Mouse (Mus musculus) right cerebral cortex, postnatal 25 days (tissue): ENCODE measurements around the gene Fam78a.
A peak's percentile ranks its signal among the peaks of the same experiment; 100 is the strongest.

Experiments
- DNase-seq: peaks from one replicate; pipeline ENCODE4 v3.0.0; 2022

Fam78a gene

DNA sequence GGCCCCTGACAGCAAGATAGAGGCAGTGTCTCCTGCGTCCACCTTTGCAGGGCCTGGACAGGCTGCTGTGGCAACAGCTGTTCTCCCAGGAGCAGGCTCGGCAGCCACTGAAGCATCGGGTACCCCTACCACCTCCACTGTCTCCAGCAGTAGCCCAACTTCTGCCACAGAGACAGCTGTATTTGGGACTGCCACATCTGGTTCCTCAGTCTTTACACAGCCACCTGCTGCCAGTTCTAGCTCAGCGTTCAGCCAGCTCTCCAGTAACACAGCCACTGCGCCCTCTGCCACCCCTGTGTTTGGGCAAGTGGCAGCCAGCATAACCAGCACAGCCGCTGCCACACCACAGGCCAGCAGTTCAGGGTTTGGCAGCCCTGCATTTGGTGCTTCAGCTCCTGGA, 50.5 kb downstream of the Fam78a start:
- no peak for DNase-seq

DNA sequence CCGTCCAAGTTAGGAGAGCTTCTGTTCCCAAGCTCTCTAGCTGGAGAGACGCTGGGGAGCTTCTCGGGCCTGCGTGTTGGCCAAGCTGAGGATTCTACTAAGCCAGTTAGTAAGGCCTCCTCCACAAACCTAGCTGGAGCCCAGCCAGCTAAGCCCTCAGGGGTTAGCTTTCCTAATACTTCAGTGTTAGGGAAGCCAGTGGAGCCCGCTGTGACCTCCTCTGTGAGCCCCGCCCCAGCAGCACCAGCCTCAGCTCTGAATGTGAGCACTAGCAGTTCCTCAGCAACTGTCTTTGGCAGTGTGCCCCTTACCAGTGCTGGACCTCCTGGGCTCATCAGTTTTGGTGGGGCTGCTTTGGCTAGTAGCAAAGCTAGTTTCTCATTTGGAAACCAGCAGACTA, 51.2 kb downstream of the Fam78a start:
- no peak for DNase-seq

DNA sequence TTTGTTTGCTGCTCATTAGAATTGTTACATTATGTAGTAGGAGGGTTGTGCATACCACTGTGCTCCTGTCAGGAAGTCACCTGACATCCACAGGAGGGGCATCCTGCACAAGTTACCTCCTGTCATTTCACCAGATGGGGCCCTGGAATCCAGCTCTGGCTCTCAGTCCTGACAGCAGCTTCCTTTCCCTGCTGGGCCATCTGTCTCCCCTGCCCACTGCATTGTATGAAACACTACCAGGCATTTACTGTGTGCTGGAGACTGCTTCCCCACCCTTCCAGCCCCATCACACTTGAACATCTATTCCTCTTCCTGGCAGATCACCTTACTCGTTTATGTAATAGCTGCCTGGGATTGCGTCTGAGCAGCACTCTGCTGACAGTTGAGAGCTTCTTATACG, 55.0 kb downstream of the Fam78a start:
- peak; percentile 54 for DNase-seq

GRCm38 (mm10) chr2:32024372-32024771, 60.3 kb downstream of the Fam78a start:
- DNase-seq = no peak

GRCm38 (mm10) chr2:32020229-32020628, 64.4 kb downstream of the Fam78a start:
- no peak for DNase-seq

DNA sequence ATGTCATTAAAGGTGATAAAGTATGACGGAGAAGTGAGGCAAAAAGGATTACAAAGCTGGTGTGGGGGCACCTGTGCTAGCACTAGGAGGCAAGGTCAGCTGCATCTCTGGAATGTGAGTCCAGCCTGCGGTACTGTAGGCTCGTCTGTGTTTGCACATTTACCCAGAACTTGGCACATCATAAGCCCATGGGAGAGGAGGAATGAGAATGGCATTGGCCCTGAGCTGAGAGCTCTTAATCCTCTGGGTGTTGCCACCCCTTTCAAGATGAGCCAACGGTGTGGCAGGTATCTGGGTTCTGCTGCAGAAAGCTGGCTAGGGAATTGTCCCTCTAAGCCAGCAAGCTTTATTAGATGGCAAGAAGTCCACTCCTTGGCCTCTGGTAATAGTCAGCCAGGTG, 65.0 kb downstream of the Fam78a start:
- no peak for DNase-seq

- DNase-seq = no peak
Measured at GRCm38 (mm10) chr2:32008716-32009115, 75.9 kb downstream of the Fam78a start.

DNA sequence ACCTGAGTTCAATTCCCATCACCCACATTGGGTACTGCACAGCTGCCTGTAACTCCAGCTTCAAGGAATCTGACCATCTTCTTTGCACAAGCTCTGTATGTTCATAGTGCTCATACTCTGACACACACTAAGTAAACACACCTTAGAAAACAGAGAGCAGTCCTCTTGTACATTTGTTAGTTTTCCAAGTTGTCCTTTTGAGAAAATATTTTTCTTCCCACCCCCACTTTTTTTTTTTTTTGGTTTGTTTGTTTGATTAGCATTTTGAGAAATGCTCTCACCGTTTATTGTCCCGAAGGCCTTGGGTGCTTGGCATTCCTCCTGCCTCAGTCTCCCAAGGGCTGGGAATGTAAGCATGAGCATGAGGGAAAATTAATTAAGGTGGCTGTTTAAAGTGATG, 76.3 kb downstream of the Fam78a start:
- DNase-seq = no peak
